Mouse (Mus musculus): ENCODE results near the gene Gramd1b. TPM values are rescaled to one million over a fixed set of nuclear protein-coding genes. Genes with fewer than 3 reads are reported as not detected.

Gramd1b gene
- polyA plus RNA-seq, 1 experiment from 2014 or later = 6.1 TPM

GRCm38 (mm10) chr9:40430969-40431368 lies 100.2 kb downstream of the Gramd1b start:
- Histone ChIP-seq H3K9ac (no peak overlapping the region), H3K27me3 (replicated peaks) (no peaks in the 10 kb centered on the region), H3K9me3 (no peaks in the 10 kb centered on the region), H3K27ac (no peak overlapping the region), H3K4me1 (no peaks in the 10 kb centered on the region), H3K36me3 (no peaks in the 10 kb centered on the region), H3K4me2 (replicated peaks) (no peak overlapping the region), H3K4me3 (no peak overlapping the region)
- WGBS = 84% methylated on average over 8 of the region's 8 CpGs
- ATAC-seq (ENCODE audit: low FRiP score, low read depth) = no peak

GRCm38 (mm10) chr9:40427663-40428062 lies 103.5 kb downstream of the Gramd1b start:
- Histone ChIP-seq H3K4me1 (no peaks in the 10 kb centered on the region), H3K9me3 (no peaks in the 10 kb centered on the region), H3K9ac (no peak overlapping the region), H3K4me3 (no peak overlapping the region), H3K27ac (no peak overlapping the region), H3K4me2 (replicated peaks) (no peak overlapping the region), H3K27me3 (replicated peaks) (no peaks in the 10 kb centered on the region), H3K36me3 (no peaks in the 10 kb centered on the region)
- ATAC-seq (ENCODE audit: low FRiP score, low read depth) = no peak
- 92% methylated on average over 2 of the region's 2 CpGs for WGBS

GRCm38 (mm10) chr9:40426282-40426964 lies 104.8 kb downstream of the Gramd1b start:
- 85% methylated on average over 9 of the region's 9 CpGs for WGBS
- Histone ChIP-seq H3K4me2 (replicated peaks) (no peak overlapping the region), H3K9me3 (no peaks in the 10 kb centered on the region), H3K4me3 (no peak overlapping the region), H3K9ac (no peak overlapping the region), H3K27me3 (replicated peaks) (no peaks in the 10 kb centered on the region), H3K27ac (no peak overlapping the region), H3K4me1 (no peaks in the 10 kb centered on the region), H3K36me3 (no peaks in the 10 kb centered on the region)
- no peak for ATAC-seq (ENCODE audit: low FRiP score, low read depth)

- Histone ChIP-seq H3K9ac (no peak overlapping the region), H3K27ac (no peak overlapping the region), H3K4me1 (no peaks in the 10 kb centered on the region), H3K9me3 (no peaks in the 10 kb centered on the region), H3K4me2 (replicated peaks) (no peak overlapping the region), H3K27me3 (replicated peaks) (no peaks in the 10 kb centered on the region), H3K4me3 (no peak overlapping the region), H3K36me3 (no peaks in the 10 kb centered on the region)
- no peak for ATAC-seq (ENCODE audit: low FRiP score, low read depth)
These were observed 106.3 kb downstream of the Gramd1b start for GRCm38 (mm10) chr9:40424874-40425273.

DNA sequence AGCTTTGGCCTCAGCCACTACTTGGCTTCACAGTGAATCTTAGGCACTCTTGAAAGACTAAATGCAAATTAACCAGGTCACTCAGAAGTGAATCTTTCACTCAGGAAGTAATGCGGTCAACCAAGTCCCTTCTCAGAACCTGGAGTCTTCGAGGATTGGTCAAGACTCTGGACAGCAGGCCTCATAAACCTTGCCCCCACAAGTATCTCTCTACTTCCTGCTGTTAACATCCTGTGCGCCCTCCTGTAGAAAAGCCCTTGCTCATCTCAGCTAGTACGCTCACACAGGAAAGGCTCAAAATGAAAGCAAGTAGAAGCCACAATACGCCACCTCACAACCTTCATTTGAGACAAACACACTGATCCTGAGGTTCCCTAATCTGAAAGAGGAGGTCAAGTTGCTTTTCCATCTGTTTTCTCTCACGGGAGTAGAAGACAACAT lies 107.7 kb downstream of the Gramd1b start:
- WGBS = 87% methylated on average over 6 of the region's 6 CpGs
- H3K9ac ChIP-seq = no peak overlapping the region

GRCm38 (mm10) chr9:40422368-40423057 lies 108.7 kb downstream of the Gramd1b start:
- H3K4me2 ChIP-seq (replicated peaks) = no peak overlapping the region
- WGBS = 88% methylated on average over 11 of the region's 11 CpGs

More for the DNA sequence above, 107.7 kb downstream of the Gramd1b start:
- H3K4me3 ChIP-seq = no peak overlapping the region
- no peak overlapping the region for H3K27ac ChIP-seq
- no peaks in the 10 kb centered on the region for H3K27me3 ChIP-seq (replicated peaks)
- H3K4me1 ChIP-seq = no peaks in the 10 kb centered on the region
- no peaks in the 10 kb centered on the region for H3K36me3 ChIP-seq
- no peak overlapping the region for H3K4me2 ChIP-seq (replicated peaks)
- no peaks in the 10 kb centered on the region for H3K9me3 ChIP-seq
- no peak for ATAC-seq (ENCODE audit: low FRiP score, low read depth)

DNA sequence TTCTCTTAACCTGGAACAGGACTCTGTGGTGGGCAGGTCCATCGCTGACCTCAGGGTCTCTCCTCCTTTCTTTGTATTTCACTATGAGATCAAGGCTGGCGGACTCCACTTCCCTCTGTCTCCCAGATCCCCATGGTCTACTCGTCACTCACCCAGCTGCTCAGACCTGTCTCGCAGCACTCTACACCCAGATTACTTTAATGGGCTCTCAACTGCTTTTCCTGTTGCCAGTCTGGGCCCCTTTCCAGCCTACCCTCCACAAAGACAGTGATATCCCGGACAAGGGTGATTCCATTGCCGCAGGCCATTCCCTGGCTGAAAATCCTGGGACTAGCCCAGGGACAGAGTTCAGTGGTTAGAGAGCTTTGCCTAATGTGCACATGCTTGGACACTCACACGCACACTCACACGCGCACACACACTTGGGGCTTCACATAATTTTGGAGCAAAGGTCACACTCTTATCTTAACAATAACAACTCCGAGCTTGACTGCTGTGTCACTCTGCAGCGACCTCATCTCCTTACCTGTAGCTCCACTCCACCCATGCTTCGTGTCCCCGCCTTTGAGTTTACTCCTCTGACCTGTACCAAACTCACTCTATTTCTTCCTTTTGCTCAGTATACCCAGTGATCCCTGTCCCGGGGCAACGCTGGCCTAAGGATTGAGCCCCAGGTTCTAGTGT lies 110.4 kb downstream of the Gramd1b start:
- no peak for ATAC-seq (ENCODE audit: low FRiP score, low read depth)
- Histone ChIP-seq H3K27me3 (replicated peaks) (no peaks in the 10 kb centered on the region), H3K9me3 (no peaks in the 10 kb centered on the region), H3K9ac (no peak overlapping the region), H3K4me3 (no peak overlapping the region), H3K4me1 (no peaks in the 10 kb centered on the region), H3K36me3 (no peaks in the 10 kb centered on the region), H3K4me2 (replicated peaks) (no peak overlapping the region), H3K27ac (no peak overlapping the region)
- 90% methylated on average over 15 of the region's 15 CpGs for WGBS

More at GRCm38 (mm10) chr9:40422368-40423057, 108.7 kb downstream of the Gramd1b start:
- Histone ChIP-seq H3K36me3 (no peaks in the 10 kb centered on the region), H3K27ac (no peak overlapping the region), H3K4me1 (no peaks in the 10 kb centered on the region), H3K27me3 (replicated peaks) (no peaks in the 10 kb centered on the region), H3K9me3 (no peaks in the 10 kb centered on the region), H3K9ac (no peak overlapping the region), H3K4me3 (no peak overlapping the region)
- ATAC-seq (ENCODE audit: low FRiP score, low read depth) = no peak

GRCm38 (mm10) chr9:40418803-40419202 lies 112.4 kb downstream of the Gramd1b start:
- no peaks in the 10 kb centered on the region for H3K27me3 ChIP-seq (replicated peaks)
- no peak overlapping the region for H3K4me2 ChIP-seq (replicated peaks)
- no peak overlapping the region for H3K27ac ChIP-seq
- no peaks in the 10 kb centered on the region for H3K9me3 ChIP-seq
- no peak overlapping the region for H3K4me3 ChIP-seq
- 92% methylated on average over 5 of the region's 5 CpGs for WGBS
- no peaks in the 10 kb centered on the region for H3K4me1 ChIP-seq
- H3K9ac ChIP-seq = no peak overlapping the region
- ATAC-seq (ENCODE audit: low FRiP score, low read depth) = no peak
- H3K36me3 ChIP-seq = no peaks in the 10 kb centered on the region

- 91% methylated on average over 7 of the region's 7 CpGs for WGBS
- no peaks in the 10 kb centered on the region for H3K4me1 ChIP-seq
- H3K27ac ChIP-seq = no peak overlapping the region
- no peak overlapping the region for H3K4me3 ChIP-seq
- H3K9ac ChIP-seq = no peak overlapping the region
- no peaks in the 10 kb centered on the region for H3K36me3 ChIP-seq
- no peaks in the 10 kb centered on the region for H3K9me3 ChIP-seq
- no peak for ATAC-seq (ENCODE audit: low FRiP score, low read depth)
- H3K27me3 ChIP-seq (replicated peaks) = no peaks in the 10 kb centered on the region
- H3K4me2 ChIP-seq (replicated peaks) = no peak overlapping the region
These were observed 115.0 kb downstream of the Gramd1b start for GRCm38 (mm10) chr9:40416150-40416549.

DNA sequence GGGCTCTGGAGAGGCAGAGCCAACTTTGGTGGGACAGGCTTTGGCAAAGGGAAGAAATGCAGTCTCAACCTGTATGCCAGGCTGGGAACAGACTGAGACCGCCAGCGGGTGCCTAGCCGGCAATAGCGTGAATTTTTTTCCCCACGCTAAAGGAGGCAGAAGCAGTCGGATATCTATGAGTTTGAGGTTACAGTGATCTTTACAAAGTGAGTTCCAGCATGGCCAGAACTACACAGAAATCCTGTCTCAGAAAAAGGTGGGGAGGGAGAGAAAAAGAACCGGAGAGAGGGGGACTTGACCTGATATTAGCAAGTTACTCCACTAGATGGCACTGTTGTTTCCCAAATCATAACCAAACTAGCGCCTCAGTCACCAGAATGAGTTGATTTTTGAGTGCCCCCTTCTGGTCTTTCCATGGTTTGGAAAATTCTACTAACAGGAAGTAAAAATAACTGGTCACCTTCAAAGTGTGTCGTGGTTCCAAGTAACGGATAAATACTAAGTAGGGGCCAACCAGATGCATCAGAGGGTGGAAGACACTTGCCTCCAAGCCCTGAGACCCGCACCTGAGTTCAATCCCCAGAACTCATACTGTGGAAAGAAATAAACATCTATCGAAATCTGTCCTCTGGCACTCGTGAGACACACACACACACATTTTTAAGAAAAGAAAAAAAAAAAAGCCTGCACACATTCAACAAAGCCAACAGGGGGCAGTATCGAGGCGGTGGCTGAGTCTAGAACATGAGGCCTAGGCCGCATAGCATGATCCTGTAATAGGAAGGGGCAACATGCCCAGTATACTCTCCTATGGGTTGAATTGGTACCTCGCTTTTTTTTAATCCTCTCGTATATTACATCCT lies 116.0 kb downstream of the Gramd1b start:
- Histone ChIP-seq H3K4me3 (peak overlapping the region; percentile 62), H3K4me2 (replicated peaks) (peak overlapping the region; percentile 85), H3K36me3 (no peaks in the 10 kb centered on the region), H3K9me3 (no peaks in the 10 kb centered on the region), H3K9ac (peak overlapping the region; percentile 62), H3K4me1 (no peaks in the 10 kb centered on the region), H3K27me3 (replicated peaks) (no peaks in the 10 kb centered on the region), H3K27ac (no peak overlapping the region)
- WGBS = 35% methylated on average over 18 of the region's 18 CpGs
- ATAC-seq (ENCODE audit: low FRiP score, low read depth) = peak; percentile 65

- Histone ChIP-seq H3K9ac (peak overlapping the region; percentile 62), H3K4me1 (no peaks in the 10 kb centered on the region), H3K4me3 (peak overlapping the region; percentile 62), H3K27ac (no peak overlapping the region), H3K4me2 (replicated peaks) (peak overlapping the region; percentile 85), H3K9me3 (no peaks in the 10 kb centered on the region), H3K27me3 (replicated peaks) (no peaks in the 10 kb centered on the region), H3K36me3 (no peaks in the 10 kb centered on the region)
- peak; percentile 79 for ATAC-seq (ENCODE audit: low FRiP score, low read depth)
- 2% methylated on average over 15 of the region's 15 CpGs for WGBS
These were observed 116.7 kb downstream of the Gramd1b start for GRCm38 (mm10) chr9:40414498-40414903.

GRCm38 (mm10) chr9:40413601-40414000 lies 117.6 kb downstream of the Gramd1b start:
- 94% methylated on average over 4 of the region's 4 CpGs for WGBS
- Histone ChIP-seq H3K9me3 (no peaks in the 10 kb centered on the region), H3K4me3 (no peak overlapping the region), H3K36me3 (no peaks in the 10 kb centered on the region), H3K4me2 (replicated peaks) (no peak overlapping the region), H3K4me1 (no peaks in the 10 kb centered on the region), H3K27ac (no peak overlapping the region), H3K27me3 (replicated peaks) (no peaks in the 10 kb centered on the region), H3K9ac (no peak overlapping the region)
- no peak for ATAC-seq (ENCODE audit: low FRiP score, low read depth)
